Mouse (Mus musculus) embryonic facial prominence, embryonic 13.5 days (tissue): Measurements from ENCODE around the gene Dcbld2. TPM values are rescaled to one million over a fixed set of nuclear protein-coding genes. Genes with fewer than 3 reads are reported as not detected.
A peak's percentile ranks its signal among the peaks of the same experiment; 100 is the strongest.

Experiments
- ATAC-seq: fragments of 200-750 bp; cut with Nextera tagmentation; 2 replicates; pipeline ENCODE4 v1.8.0; 2017; ENCODE audit warnings: low read depth; ENCODE audit not compliant: insufficient number of reproducible peaks, insufficient read depth, low FRiP score, low TSS enrichment
- H3K27ac ChIP-seq: fragments of 300-500 bp; sonication (generic); 2 replicates; pipeline ENCODE4 v1.5.1; 2015; ENCODE audit warnings: moderate library complexity, mild to moderate bottlenecking, inconsistent platforms
- H3K27me3 ChIP-seq: fragments of 300-500 bp; sonication (generic); 2 replicates; pipeline ENCODE4 v1.6.1; 2015; ENCODE audit warnings: mild to moderate bottlenecking, inconsistent platforms
- H3K36me3 ChIP-seq: fragments of 300-500 bp; sonication (generic); 2 replicates; pipeline ENCODE4 v1.6.1; 2015; ENCODE audit warnings: mild to moderate bottlenecking, inconsistent platforms
- H3K4me1 ChIP-seq: fragments of 300-500 bp; sonication (generic); 2 replicates; pipeline ENCODE4 v1.6.1; 2015; ENCODE audit warnings: inconsistent platforms
- H3K4me2 ChIP-seq: fragments of 300-500 bp; sonication (generic); 2 replicates; pipeline ENCODE4 v1.6.1; 2015; ENCODE audit warnings: moderate library complexity, mild to moderate bottlenecking, inconsistent platforms
- H3K4me3 ChIP-seq: fragments of 300-500 bp; sonication (generic); 2 replicates; pipeline ENCODE4 v1.5.1; 2015; ENCODE audit warnings: mild to moderate bottlenecking, inconsistent platforms
- H3K9ac ChIP-seq: fragments of 300-500 bp; sonication (generic); 2 replicates; pipeline ENCODE4 v1.6.1; 2015; ENCODE audit warnings: mild to moderate bottlenecking, inconsistent platforms
- H3K9me3 ChIP-seq: fragments of 300-500 bp; sonication (generic); 2 replicates; pipeline ENCODE4 v1.6.1; 2016; ENCODE audit warnings: inconsistent platforms
- WGBS: fragments of 180-500 bp; shearing (Covaris S2); methylation state at CpG from one replicate; pipeline ENCODE4 v1.1.7; 2015; ENCODE audit warnings: mixed read lengths; 5-methylcytosine and 5-hydroxymethylcytosine counted together
- polyA plus RNA-seq: library from polyadenylated mRNA; unstranded; fragments of >200 nt; fragmentation: Nextera tagmentation; extraction: Ambion mirVana; gene quantifications from 2 replicates; pipeline ENCODE4 v1.2.1, GENCODE M21; 2015

Dcbld2 gene
- 5.6 TPM in 2 replicates for polyA plus RNA-seq

DNA sequence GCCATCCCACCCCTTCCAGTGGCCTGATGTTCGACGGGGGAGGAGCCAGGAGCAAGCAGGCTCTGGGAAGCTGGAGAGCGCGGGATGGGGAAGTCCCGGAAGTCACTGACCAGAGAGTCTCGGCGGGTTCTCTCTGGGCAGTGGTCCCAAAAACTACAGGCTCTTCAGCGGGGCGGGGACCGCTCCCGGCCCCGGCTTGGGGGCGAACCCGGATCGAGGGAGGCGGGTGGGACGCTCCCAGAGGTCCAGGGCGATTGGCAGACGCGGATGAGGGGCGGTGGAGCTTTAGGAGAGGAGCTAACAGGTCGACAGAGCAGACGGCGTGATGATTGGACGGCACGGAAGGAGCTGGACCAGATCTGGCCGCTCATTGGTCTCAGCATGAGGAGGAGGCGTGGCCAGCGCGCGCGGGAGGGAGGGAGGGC lies at the start of gene Dcbld2:
Dcbld2 (plus strand) TSS at position 382 of the 425 bp plus-strand sequence.
- Histone ChIP-seq H3K36me3 (no peaks in the 10 kb centered on the region), H3K27ac (peak within 1 kb of the TSS; percentile 83), H3K4me1 (peaks cover 9% of the 10 kb centered on the region), H3K27me3 (no peaks in the 10 kb centered on the region), H3K4me2 (peak within 1 kb of the TSS; percentile 79), H3K9me3 (no peaks in the 10 kb centered on the region), H3K4me3 (peak within 1 kb of the TSS; percentile 75), H3K9ac (peak within 1 kb of the TSS; percentile 81)
- peak; percentile 100 for ATAC-seq
- under 1% methylated on average over 32 of the region's 32 CpGs for WGBS

DNA sequence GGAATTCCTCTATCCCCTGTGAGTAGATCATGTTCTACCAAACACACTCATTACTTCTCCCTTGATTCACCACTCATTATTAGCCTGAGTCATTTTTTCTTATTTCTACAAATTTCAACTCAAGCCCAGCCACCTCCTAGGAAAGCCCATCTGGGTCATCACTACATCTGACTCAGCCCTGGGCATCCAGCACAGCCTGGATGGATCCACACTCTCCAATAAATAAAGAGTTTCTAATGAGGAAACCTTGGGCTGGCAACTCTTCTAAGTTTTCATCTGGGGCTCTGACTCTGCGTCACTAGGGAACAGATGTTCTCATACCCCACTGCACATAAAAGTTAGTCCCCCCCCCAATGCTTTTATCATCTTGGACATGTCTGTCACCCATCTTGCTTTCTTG lies 31.1 kb upstream of the Dcbld2 start:
- H3K36me3 ChIP-seq, result no peaks in the 10 kb centered on the region
- H3K9me3 ChIP-seq, result no peaks in the 10 kb centered on the region
- no peaks in the 10 kb centered on the region for H3K4me1 ChIP-seq
- no peak overlapping the region for H3K27ac ChIP-seq
- no peaks in the 10 kb centered on the region for H3K27me3 ChIP-seq
- no peak for ATAC-seq
- H3K4me2 ChIP-seq, result no peak overlapping the region
- 45% methylated on average over 1 of the region's 1 CpGs for WGBS
- H3K4me3 ChIP-seq, result no peak overlapping the region
- H3K9ac ChIP-seq, result no peak overlapping the region

DNA sequence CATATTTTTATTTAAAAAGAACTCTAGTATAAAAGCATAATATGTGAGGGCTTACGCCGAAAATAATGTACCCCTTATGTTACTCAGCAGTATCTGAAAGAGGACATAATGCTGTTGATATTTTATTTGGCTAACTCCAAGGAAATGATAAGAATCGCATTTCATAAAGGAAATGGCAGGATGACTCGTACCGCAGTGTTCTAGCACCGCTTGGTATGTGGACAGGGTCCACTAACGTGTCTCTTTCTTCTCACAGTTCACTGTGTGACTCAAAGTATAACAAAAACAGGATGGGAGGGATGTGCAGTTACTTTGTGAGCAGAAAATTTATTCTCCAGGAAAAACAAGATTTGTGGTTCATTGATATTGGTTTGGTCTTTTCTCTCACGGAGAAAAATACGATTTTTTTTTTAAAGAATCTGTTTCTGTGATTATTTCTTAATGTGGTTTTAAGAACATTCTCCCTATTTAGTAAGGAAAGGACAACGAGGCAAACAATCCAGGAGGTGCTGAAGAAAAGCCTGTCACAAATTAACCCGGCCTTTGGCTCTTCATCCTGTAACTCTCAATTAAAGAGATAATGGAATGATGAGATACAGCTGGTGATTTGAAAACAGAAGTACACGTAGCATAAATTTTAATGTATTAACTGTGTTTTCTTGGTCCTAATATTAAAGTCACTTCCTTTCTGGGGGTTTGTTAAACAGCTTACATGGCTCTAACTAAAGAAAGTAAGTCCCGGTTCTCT lies 30.3 kb upstream of the Dcbld2 start:
- Histone ChIP-seq H3K4me3 (no peak overlapping the region), H3K9ac (no peak overlapping the region), H3K36me3 (no peaks in the 10 kb centered on the region), H3K4me2 (no peak overlapping the region), H3K4me1 (no peaks in the 10 kb centered on the region), H3K27me3 (no peaks in the 10 kb centered on the region), H3K27ac (no peak overlapping the region), H3K9me3 (no peaks in the 10 kb centered on the region)
- 56% methylated on average over 13 of the region's 13 CpGs for WGBS
- ATAC-seq, result no peak

DNA sequence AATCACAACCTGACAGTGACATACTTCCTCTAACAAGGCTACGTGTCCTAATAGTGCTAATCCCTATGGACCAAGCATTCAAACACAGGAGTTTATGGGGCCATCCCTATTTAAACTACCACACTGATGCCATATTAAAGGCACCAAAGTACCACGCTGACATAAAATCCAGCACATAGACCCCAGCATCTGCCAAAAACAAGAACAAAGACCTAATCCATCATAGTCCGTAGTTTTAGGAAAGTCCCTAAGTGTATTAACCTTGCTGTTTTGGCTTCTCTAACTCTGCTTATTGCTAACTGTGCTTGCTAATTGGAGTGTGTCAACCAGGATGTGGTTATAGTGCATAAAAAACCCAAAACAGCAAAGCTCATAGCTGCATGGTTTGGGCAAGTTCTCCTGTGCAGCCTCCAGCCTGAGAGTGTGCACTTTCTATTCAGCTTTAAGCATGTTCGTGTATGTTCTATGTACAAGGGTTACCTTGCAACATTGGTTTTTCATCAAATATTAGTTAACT lies 21.9 kb upstream of the Dcbld2 start:
- no peak for ATAC-seq
- Histone ChIP-seq H3K4me3 (no peak overlapping the region), H3K4me1 (0 out of 2 replicates have a peak, but pooled peaks cover 3% of the 10 kb centered on the region), H3K27ac (no peak overlapping the region), H3K36me3 (no peaks in the 10 kb centered on the region), H3K27me3 (no peaks in the 10 kb centered on the region), H3K9ac (no peak overlapping the region), H3K9me3 (no peaks in the 10 kb centered on the region), H3K4me2 (no peak overlapping the region)
- 88% methylated on average over 4 of the region's 4 CpGs for WGBS

DNA sequence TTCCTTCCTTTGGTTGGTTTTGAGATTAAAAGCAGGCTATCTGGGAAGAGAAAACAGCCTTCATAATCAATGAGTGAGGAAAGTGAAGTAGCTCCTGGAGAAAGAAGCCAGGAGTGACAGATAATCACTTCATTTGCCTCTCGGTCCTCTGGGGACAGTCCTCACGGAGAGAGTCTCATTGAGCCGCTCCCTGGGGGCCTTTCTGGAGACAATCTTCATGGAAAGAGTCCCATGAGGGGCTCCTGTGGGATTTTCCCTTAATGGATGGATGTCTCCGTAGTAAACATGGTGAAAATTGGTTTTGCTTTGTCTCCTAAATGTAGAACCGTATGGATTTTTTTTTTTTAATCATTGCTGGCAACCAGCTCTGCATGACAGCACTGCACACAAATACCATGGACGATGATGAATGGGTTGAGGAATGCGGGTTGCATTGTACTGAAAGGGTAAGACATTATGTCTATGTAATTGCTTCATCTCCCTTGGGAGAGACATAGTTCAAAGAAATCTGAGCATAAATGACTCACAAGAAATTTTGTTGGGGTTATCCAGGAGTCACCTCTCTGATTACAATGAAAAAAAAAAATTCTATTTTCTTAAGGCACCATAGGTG lies 19.0 kb upstream of the Dcbld2 start:
- Histone ChIP-seq H3K36me3 (no peaks in the 10 kb centered on the region), H3K27me3 (no peaks in the 10 kb centered on the region), H3K4me2 (no peak overlapping the region), H3K9ac (no peak overlapping the region), H3K27ac (no peak overlapping the region), H3K9me3 (no peaks in the 10 kb centered on the region), H3K4me1 (0 out of 2 replicates have a peak, but pooled peaks cover 3% of the 10 kb centered on the region), H3K4me3 (no peak overlapping the region)
- 37% methylated on average over 7 of the region's 7 CpGs for WGBS
- ATAC-seq, result no peak

DNA sequence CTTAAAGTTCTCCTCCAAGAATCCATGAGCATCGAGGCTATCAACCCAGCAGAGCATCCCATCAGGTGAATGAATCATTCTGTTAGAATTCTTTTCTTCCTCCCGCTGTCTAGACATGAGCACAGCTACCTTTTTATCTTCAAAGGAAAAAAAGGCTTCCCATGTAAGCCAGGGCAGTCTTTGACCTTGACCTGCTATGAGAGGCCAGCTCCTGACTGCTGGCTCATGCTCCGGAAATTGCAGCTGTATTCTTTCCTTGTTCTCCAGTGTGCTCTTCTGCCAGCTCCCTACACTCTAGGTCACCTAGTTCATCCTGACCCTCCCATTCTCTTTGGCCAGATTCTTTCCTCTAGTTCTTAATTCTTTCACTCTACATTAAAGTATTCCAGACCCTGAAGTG lies 15.2 kb upstream of the Dcbld2 start:
- H3K4me2 ChIP-seq, result no peak overlapping the region
- no peak overlapping the region for H3K4me3 ChIP-seq
- H3K27ac ChIP-seq, result no peak overlapping the region
- no peak for ATAC-seq
- H3K36me3 ChIP-seq, result no peaks in the 10 kb centered on the region
- H3K9me3 ChIP-seq, result no peaks in the 10 kb centered on the region
- no peaks in the 10 kb centered on the region for H3K27me3 ChIP-seq
- H3K4me1 ChIP-seq, result 0 out of 2 replicates have a peak, but pooled peaks cover 3% of the 10 kb centered on the region
- no peak overlapping the region for H3K9ac ChIP-seq
- WGBS, result 74% methylated on average over 3 of the region's 3 CpGs

DNA sequence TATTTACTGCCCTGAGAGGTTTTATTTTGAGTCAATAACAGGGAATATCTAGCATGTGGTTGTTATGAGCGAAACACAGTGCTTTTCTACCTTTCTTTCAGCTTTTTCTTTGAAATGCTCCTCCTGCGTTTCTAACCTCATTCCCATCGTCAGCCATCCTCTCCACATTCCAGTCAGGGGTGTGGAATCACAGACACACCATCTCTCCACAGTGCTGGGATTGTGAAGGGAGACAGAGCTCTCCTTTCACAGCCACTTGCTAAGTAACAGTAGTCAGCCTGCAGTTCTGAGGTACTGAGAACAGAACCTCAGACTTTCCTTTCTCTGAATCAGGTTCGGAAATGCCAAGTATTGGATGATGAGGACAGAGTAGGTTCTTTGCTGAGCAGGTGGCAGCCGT lies 14.1 kb upstream of the Dcbld2 start:
- 76% methylated on average over 5 of the region's 5 CpGs for WGBS
- Histone ChIP-seq H3K9ac (no peak overlapping the region), H3K27ac (no peak overlapping the region), H3K4me3 (no peak overlapping the region), H3K36me3 (no peaks in the 10 kb centered on the region), H3K27me3 (no peaks in the 10 kb centered on the region), H3K4me2 (no peak overlapping the region), H3K9me3 (no peaks in the 10 kb centered on the region), H3K4me1 (0 out of 2 replicates have a peak, but pooled peaks cover 1% of the 10 kb centered on the region)
- no peak for ATAC-seq

DNA sequence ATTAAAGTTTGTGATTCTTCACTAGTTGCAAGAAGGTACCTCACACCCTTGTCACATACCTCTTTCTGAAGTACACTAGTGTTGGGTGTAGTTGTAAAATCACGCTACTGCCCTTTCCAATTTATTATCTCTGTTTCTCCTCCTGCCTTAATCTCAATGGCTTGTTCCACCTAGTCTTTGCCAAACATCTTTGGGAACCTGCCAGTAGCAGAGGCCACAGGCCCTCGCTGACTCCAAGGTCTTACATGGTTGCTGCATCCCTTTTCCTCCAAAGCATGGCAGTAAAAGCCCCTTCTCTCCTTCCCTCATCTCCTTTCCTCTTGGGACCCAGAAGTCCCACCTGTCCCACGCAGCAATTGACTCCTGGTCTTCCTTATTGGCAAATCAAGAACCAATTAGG lies 9.6 kb upstream of the Dcbld2 start:
- Histone ChIP-seq H3K4me2 (no peak overlapping the region), H3K27ac (no peak overlapping the region), H3K36me3 (no peaks in the 10 kb centered on the region), H3K27me3 (no peaks in the 10 kb centered on the region), H3K4me1 (no peaks in the 10 kb centered on the region), H3K9me3 (no peaks in the 10 kb centered on the region), H3K4me3 (no peak overlapping the region), H3K9ac (no peak overlapping the region)
- WGBS, result 86% methylated on average over 3 of the region's 3 CpGs
- no peak for ATAC-seq

DNA sequence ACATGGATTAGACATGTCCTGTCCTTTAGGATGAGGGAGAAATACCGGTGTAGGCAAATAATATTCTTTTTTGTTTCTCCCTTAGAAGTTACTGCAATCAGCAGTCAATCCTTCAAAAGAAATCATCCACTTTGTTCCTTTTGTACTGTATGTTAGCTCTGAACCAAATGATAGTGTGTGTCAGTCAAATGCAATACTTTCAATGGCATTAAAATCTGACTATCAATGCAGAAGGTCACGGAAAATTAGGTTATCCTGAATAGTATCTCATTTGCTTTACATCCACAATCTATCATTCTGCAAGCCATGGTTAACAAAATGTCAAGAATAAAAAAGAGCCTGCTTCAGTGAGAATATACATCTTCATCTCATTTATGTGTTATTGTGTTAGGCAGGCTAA lies 7.2 kb upstream of the Dcbld2 start:
- Histone ChIP-seq H3K27me3 (no peaks in the 10 kb centered on the region), H3K4me2 (no peak overlapping the region), H3K4me1 (no peaks in the 10 kb centered on the region), H3K9ac (no peak overlapping the region), H3K27ac (no peak overlapping the region), H3K4me3 (no peak overlapping the region), H3K9me3 (no peaks in the 10 kb centered on the region), H3K36me3 (no peaks in the 10 kb centered on the region)
- ATAC-seq, result no peak
- whole genome bisulfite sequencing, result 75% methylated on average over 2 of the region's 2 CpGs

DNA sequence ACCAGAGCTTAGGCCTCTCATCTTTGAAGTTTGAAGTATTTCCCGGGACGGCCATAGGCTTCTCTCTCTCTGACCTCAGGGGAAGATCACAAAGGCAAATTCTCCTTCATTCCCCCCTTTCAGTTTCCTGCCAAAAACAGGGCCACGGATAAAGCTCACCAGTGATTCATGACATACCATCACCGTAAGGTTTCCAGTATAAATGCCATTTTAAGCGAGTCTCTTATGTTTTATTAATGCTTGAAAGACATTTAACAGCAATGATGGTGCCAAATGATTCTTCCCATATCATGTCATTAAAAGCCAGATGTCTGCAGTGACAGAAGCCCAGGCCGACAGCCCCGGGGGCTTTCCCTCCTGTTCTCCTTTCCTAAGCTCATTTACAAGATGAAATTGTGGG lies 3.6 kb upstream of the Dcbld2 start:
- Histone ChIP-seq H3K4me2 (no peak overlapping the region), H3K4me1 (peaks cover 4% of the 10 kb centered on the region), H3K9me3 (no peaks in the 10 kb centered on the region), H3K9ac (no peak overlapping the region), H3K27ac (no peak overlapping the region), H3K27me3 (no peaks in the 10 kb centered on the region), H3K4me3 (no peak overlapping the region), H3K36me3 (no peaks in the 10 kb centered on the region)
- 40% methylated on average over 7 of the region's 7 CpGs for WGBS
- ATAC-seq, result no peak

DNA sequence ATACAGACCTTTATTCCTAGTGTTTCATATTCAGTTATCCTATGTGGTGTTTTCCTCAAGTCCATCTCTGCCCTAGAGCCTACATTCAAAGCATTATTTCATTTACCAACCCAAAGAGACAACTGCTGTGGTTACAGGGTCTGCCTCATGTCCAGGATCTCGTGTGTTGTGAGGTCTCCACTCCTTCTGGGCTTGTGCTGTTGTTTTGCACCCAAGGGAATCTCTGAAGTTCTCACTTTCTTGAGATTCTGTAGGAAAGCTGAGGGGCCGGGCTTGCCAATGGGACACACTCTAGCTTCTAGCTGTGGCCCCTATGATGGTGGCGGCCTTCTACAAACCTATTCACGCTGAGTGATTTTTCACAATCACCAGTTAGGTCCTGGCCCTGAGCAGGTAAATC lies 3.0 kb upstream of the Dcbld2 start:
- WGBS, result 88% methylated on average over 4 of the region's 4 CpGs
- Histone ChIP-seq H3K9ac (no peak overlapping the region), H3K36me3 (no peaks in the 10 kb centered on the region), H3K27me3 (no peaks in the 10 kb centered on the region), H3K9me3 (no peaks in the 10 kb centered on the region), H3K4me1 (peaks cover 7% of the 10 kb centered on the region), H3K4me2 (no peak overlapping the region), H3K4me3 (no peak overlapping the region), H3K27ac (no peak overlapping the region)
- ATAC-seq, result no peak
